Mouse (Mus musculus): Measurements from ENCODE around the gene Nup214. TPM values are rescaled to one million over a fixed set of nuclear protein-coding genes. Genes with fewer than 3 reads are reported as not detected.

The Nup214 gene
- polyA plus RNA-seq, 1 experiment from 2014 or later: 86.7 TPM

DNA sequence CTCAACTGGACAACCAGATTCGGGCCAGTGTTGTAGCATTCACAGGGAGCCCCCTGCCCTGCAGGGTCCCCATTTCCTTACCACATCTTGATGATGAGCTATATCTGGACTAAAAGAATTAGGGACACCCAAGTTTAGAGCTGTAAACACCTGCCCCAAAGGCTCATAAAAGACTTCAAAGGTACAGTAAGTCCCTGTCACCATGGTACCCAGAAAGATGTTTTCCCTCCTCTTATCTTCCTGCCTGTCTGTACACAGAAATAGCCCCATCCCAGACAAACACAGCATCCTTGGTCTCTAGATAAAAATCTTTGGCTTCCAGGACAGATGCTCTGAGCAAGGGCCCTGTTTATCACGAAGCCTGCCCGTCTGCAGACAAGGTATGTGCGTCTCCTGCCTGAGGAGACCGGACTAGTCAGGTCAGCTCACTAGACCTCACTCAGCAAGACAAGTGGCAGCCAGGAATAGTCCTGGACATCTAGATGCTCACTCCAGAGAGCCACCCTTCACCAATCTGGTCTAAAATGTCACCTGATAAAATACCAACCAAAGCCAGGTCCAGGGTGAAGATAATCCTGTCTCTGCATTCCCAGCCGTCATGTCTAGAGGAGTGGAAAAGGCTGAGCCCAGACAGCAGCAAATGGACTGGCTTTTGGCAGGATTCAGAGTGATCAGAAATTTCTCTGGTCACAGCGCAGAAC is 89.4 kb downstream of the Nup214 start:
- no peak overlapping the region for H3K4me3 ChIP-seq
- no peak overlapping the region for H3K27ac ChIP-seq
- no peaks in the 10 kb centered on the region for H3K36me3 ChIP-seq
- WGBS: 59% methylated on average over 7 of the region's 7 CpGs
- no peaks in the 10 kb centered on the region for H3K27me3 ChIP-seq
- H3K4me2 ChIP-seq: no peak overlapping the region
- H3K4me1 ChIP-seq: no peaks in the 10 kb centered on the region
- H3K9ac ChIP-seq: no peak overlapping the region
- ATAC-seq (ENCODE audit: borderline replicate concordance, extremely low read depth, low FRiP score, low TSS enrichment): no peak
- no peaks in the 10 kb centered on the region for H3K9me3 ChIP-seq

DNA sequence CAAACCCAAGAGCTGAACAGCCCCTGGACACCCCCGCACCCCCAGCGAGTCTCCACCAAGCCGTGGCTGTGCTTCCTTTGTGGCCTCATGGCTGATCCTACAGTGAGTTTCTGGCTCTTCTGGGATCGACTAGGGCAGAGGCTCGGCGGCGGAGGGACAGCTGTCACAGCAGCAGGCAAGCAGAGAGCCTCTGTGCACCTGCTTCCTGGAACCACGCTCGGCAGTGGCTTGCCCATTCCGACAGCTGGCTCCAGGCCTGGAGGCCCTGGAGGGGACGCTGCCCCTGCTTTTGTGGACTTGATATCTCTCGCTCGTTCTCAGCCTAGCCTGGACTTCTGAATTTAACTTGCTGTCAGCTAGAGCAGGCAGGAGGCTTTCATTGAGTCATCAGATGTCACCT is 90.7 kb downstream of the Nup214 start:
- Histone ChIP-seq H3K4me3 (no peak overlapping the region), H3K4me1 (no peaks in the 10 kb centered on the region), H3K27ac (no peak overlapping the region), H3K9ac (no peak overlapping the region), H3K36me3 (no peaks in the 10 kb centered on the region), H3K9me3 (no peaks in the 10 kb centered on the region), H3K4me2 (no peak overlapping the region), H3K27me3 (no peaks in the 10 kb centered on the region)
- 57% methylated on average over 13 of the region's 13 CpGs for WGBS
- no peak for ATAC-seq (ENCODE audit: borderline replicate concordance, extremely low read depth, low FRiP score, low TSS enrichment)

DNA sequence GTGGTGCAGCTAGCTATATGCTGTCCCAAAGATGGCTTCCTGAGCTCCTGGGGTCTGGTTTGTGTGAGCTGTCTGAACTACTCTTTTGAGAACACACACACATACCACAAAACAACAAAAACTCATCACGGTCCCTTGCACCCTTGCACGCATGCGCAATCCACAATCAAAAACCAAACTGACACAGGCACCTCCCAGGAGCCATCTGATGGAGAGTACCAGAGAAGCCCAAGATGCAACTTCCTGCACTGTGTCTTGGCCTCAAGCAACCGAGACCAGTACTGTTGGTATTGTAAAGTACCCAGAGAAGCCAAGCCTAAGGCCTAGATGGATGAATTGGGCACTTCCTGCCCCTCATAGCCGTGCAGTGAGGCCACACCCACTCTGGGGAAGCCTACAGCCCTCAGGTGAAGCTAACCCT is 91.1 kb downstream of the Nup214 start:
- Histone ChIP-seq H3K27ac (no peak overlapping the region), H3K36me3 (no peaks in the 10 kb centered on the region), H3K4me1 (no peaks in the 10 kb centered on the region), H3K4me3 (no peak overlapping the region), H3K9ac (no peak overlapping the region), H3K27me3 (no peaks in the 10 kb centered on the region), H3K9me3 (no peaks in the 10 kb centered on the region), H3K4me2 (no peak overlapping the region)
- WGBS: 71% methylated on average over 5 of the region's 5 CpGs
- ATAC-seq (ENCODE audit: borderline replicate concordance, extremely low read depth, low FRiP score, low TSS enrichment): no peak

DNA sequence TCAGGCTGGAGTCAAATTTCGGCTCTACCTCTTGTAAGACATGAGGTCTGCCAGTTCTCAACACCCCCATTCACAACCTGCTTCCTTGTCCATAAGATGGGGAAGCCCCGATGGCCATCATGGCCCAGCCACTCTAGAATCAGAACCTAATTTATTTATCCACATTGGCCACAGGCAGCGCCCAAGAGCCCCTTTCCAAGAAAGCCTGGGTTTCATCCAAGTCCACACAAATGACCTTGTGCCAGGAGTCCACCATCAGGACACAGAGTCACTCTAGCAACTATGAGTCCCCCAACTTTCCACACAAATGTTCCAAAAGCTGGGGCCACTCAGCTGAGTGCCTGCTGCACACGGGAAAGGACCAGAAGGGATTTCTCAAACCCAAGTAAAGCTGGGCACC is 91.8 kb downstream of the Nup214 start:
- Histone ChIP-seq H3K36me3 (no peaks in the 10 kb centered on the region), H3K4me1 (no peaks in the 10 kb centered on the region), H3K27me3 (no peaks in the 10 kb centered on the region), H3K9me3 (no peaks in the 10 kb centered on the region), H3K9ac (no peak overlapping the region), H3K4me3 (no peak overlapping the region), H3K27ac (no peak overlapping the region), H3K4me2 (no peak overlapping the region)
- ATAC-seq (ENCODE audit: borderline replicate concordance, extremely low read depth, low FRiP score, low TSS enrichment): no peak
- 65% methylated on average over 4 of the region's 4 CpGs for WGBS

DNA sequence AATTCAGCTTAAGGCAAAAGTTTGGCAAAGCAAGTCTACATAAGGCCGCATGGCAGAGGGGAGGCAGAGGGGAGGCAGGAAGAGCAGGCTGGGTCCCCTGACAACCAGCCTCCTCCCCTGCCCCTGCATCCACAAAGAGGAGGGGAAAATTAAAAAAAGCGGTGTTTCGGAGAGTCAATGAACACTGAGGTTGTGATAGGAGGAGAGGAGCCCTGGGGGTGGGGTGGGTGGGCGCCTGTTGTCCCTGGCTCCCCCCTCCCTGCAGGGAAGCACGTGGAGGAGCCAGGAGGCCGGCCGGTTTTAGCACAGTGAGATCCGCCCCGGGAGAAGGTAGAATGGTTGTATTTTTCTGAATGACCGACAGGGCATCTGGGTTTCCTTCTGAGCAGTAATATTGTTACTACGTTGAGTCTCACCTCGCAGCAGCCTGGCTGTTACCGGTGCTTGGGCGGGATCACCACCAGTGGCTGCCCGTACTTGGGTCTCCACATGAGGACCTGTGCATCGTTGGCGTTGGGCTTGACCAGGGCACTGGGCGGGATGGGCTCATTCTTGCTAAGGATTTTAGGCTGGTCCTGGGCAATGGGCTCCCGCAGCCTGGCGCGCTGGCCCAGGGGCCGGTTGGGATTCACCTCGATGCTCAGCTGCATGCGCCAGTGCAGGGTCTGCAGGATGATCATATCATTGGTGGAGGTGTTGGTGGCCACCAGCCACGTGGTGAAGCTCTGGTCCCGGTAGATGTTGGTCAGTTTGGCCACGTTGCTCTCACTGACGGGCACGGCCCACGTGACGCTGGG is 94.8 kb downstream of the Nup214 start:
- Histone ChIP-seq H3K9me3 (no peaks in the 10 kb centered on the region), H3K27me3 (no peaks in the 10 kb centered on the region), H3K27ac (no peak overlapping the region), H3K4me2 (no peak overlapping the region), H3K9ac (no peak overlapping the region), H3K36me3 (no peaks in the 10 kb centered on the region), H3K4me3 (no peak overlapping the region), H3K4me1 (no peaks in the 10 kb centered on the region)
- no peak for ATAC-seq (ENCODE audit: borderline replicate concordance, extremely low read depth, low FRiP score, low TSS enrichment)
- WGBS: 54% methylated on average over 31 of the region's 31 CpGs

DNA sequence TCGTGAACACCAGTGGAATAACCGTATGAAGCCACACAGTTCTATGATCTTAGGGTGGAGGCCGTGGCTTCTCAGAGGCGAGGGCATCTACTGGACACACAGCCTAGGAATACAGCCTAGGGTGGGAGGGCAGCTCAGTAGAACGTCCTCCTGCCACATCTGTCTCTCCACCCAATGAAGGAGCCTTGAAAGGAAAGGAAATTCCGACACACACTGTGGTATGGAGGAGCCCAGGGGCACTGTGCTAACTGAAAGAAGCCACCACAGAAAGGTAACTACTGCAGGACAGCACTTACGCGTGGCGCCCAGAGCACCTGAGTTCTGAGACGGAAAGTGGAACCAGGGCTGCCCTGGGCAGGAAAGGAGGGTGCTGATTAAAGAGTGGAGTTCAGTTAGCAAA is 96.5 kb downstream of the Nup214 start:
- H3K9me3 ChIP-seq: no peaks in the 10 kb centered on the region
- H3K4me2 ChIP-seq: no peak overlapping the region
- H3K4me1 ChIP-seq: no peaks in the 10 kb centered on the region
- no peaks in the 10 kb centered on the region for H3K36me3 ChIP-seq
- WGBS: 82% methylated on average over 10 of the region's 10 CpGs
- H3K4me3 ChIP-seq: no peak overlapping the region
- ATAC-seq (ENCODE audit: borderline replicate concordance, extremely low read depth, low FRiP score, low TSS enrichment): no peak
- no peak overlapping the region for H3K27ac ChIP-seq
- no peaks in the 10 kb centered on the region for H3K27me3 ChIP-seq
- H3K9ac ChIP-seq: no peak overlapping the region

DNA sequence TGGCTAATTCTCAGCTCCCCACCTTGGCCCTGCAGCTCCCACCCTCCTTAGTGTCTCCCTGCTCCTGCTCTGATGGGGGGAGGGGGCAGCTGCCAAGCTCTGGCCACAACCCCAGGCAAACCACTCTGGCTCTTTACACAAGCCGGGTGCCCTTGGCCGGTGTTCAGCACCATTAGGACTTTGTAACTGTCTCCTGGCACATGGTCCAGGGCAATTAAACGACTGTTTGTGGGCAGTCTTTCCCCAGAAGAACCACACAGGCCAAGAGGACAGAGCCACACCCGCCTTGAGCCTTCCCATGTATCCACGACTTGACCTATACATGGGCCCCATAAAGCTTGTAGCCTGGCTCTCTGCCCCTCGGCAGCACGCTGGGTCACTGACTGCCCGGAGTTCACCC is 100.2 kb downstream of the Nup214 start:
- H3K27ac ChIP-seq: no peak overlapping the region
- no peak overlapping the region for H3K4me3 ChIP-seq
- no peak for ATAC-seq (ENCODE audit: borderline replicate concordance, extremely low read depth, low FRiP score, low TSS enrichment)
- H3K4me2 ChIP-seq: no peak overlapping the region
- H3K9ac ChIP-seq: no peak overlapping the region
- WGBS: 60% methylated on average over 8 of the region's 8 CpGs
- H3K36me3 ChIP-seq: no peaks in the 10 kb centered on the region
- H3K4me1 ChIP-seq: 0 out of 2 replicates have a peak, but pooled peaks cover under 1% of the 10 kb centered on the region
- H3K9me3 ChIP-seq: no peaks in the 10 kb centered on the region
- H3K27me3 ChIP-seq: no peaks in the 10 kb centered on the region

DNA sequence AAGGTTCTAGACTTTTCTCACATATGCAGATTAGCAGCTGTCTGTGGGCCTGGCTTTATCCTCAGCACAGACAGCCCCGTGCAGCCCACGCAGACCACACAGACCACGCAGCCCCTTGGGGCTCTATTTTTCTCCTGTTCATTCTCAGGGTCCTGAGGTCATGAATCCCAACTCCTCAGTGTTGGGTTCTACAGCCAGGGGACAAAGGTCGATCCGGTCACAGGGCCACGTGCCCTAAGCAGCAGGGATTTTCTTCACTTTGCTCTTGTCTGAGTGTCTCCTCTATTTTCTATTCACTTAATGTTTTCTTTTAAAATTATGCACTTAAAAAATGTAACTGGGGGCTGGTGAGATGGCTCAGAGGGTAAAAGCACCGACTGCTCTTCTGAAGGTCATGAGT is 101.1 kb downstream of the Nup214 start:
- H3K9me3 ChIP-seq: no peaks in the 10 kb centered on the region
- H3K27me3 ChIP-seq: no peaks in the 10 kb centered on the region
- H3K4me1 ChIP-seq: 0 out of 2 replicates have a peak, but pooled peaks cover 6% of the 10 kb centered on the region
- H3K9ac ChIP-seq: no peak overlapping the region
- 72% methylated on average over 7 of the region's 7 CpGs for WGBS
- H3K27ac ChIP-seq: no peak overlapping the region
- no peaks in the 10 kb centered on the region for H3K36me3 ChIP-seq
- no peak for ATAC-seq (ENCODE audit: borderline replicate concordance, extremely low read depth, low FRiP score, low TSS enrichment)
- no peak overlapping the region for H3K4me3 ChIP-seq
- no peak overlapping the region for H3K4me2 ChIP-seq

DNA sequence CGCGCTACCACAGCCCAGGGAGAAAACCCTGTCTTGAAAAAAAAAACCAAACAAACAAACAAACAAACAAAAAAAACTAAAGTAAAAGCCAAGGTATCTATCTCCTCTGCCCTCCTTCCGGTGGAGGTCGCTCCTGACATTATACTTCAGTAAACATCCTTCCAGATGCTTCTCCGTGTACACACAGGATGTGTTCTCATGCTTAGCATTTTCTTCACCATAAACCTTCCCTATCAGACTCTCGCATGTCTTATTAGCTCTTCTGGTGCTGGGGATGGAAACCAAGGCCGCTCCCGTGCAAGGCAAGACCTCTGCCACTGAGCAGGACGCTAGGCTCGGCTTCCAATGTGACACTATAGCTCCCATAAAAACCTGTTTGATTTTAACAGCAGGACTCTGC is 103.5 kb downstream of the Nup214 start:
- WGBS: 70% methylated on average over 10 of the region's 10 CpGs
- H3K9me3 ChIP-seq: no peaks in the 10 kb centered on the region
- ATAC-seq (ENCODE audit: borderline replicate concordance, extremely low read depth, low FRiP score, low TSS enrichment): no peak
- no peaks in the 10 kb centered on the region for H3K36me3 ChIP-seq
- no peak overlapping the region for H3K4me3 ChIP-seq
- H3K27ac ChIP-seq: peak overlapping the region; percentile 80
- no peak overlapping the region for H3K4me2 ChIP-seq
- peaks cover 12% of the 10 kb centered on the region for H3K27me3 ChIP-seq
- no peak overlapping the region for H3K9ac ChIP-seq
- H3K4me1 ChIP-seq: 0 out of 2 replicates have a peak, but pooled peaks cover 6% of the 10 kb centered on the region

DNA sequence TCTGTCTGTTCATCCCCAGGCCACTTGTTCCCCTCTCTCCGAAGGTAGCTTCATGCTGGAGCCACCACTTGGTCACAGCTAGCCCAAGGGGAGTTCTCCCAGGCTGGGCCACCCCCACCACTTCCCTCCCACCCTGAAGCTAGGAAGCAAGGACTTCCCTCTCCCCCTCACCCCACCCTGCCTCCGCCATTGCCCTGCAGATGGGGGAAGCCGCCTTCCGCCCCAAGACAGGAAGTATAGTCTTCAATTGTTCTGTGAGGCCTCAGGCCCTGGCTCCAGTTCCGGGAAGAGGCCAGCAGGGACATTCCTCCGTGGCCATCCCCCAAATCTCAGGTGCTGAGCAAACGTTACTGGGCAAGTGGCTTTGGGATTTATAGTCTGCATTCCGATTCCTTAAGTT is 104.3 kb downstream of the Nup214 start:
- peaks cover 20% of the 10 kb centered on the region for H3K27me3 ChIP-seq
- no peaks in the 10 kb centered on the region for H3K36me3 ChIP-seq
- H3K9me3 ChIP-seq: no peaks in the 10 kb centered on the region
- H3K9ac ChIP-seq: no peak overlapping the region
- peak; percentile 44; the same call in 1 of the 2 replicates for ATAC-seq (ENCODE audit: borderline replicate concordance, extremely low read depth, low FRiP score, low TSS enrichment)
- peak overlapping the region; percentile 80 for H3K27ac ChIP-seq
- H3K4me2 ChIP-seq: 0 out of 2 replicates have a peak overlapping the region, but pooled peaks have one; percentile 19
- peaks cover 13% of the 10 kb centered on the region for H3K4me1 ChIP-seq
- no peak overlapping the region for H3K4me3 ChIP-seq
- WGBS: 41% methylated on average over 8 of the region's 8 CpGs

DNA sequence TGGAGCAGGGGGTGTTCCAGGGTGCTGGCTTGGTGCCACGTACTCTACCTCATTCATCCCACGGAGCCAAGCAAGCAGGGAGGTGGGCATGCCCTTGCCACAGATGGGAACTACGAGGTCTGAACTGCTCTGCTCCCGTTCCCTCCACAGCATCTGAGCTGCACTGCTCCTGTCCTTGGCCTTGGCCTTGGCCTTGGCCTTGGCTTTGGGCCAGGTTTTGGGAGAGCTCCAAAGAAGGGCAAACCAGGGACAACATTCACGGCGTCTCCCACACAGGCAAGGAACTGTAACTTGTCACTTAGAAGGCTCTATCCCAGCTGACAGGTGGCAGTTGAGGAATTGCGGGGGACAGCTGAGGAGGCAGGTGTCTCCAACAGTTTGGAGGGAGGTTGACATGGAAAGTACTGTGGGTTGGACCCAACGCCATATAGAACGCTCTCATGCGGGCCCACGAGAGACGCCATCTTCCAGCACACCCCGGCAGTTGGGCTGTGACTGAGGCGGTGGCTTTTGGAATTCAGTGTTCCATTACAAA is 105.0 kb downstream of the Nup214 start:
- no peaks in the 10 kb centered on the region for H3K36me3 ChIP-seq
- H3K9me3 ChIP-seq: no peaks in the 10 kb centered on the region
- H3K4me3 ChIP-seq: no peak overlapping the region
- H3K27me3 ChIP-seq: peaks cover 27% of the 10 kb centered on the region
- WGBS: 78% methylated on average over 14 of the region's 14 CpGs
- H3K27ac ChIP-seq: peak overlapping the region; percentile 54; the same call in 1 of the 2 replicates
- ATAC-seq (ENCODE audit: borderline replicate concordance, extremely low read depth, low FRiP score, low TSS enrichment): no peak
- peaks cover 20% of the 10 kb centered on the region for H3K4me1 ChIP-seq
- H3K4me2 ChIP-seq: peak overlapping the region; percentile 19; the same call in 1 of the 2 replicates
- no peak overlapping the region for H3K9ac ChIP-seq

DNA sequence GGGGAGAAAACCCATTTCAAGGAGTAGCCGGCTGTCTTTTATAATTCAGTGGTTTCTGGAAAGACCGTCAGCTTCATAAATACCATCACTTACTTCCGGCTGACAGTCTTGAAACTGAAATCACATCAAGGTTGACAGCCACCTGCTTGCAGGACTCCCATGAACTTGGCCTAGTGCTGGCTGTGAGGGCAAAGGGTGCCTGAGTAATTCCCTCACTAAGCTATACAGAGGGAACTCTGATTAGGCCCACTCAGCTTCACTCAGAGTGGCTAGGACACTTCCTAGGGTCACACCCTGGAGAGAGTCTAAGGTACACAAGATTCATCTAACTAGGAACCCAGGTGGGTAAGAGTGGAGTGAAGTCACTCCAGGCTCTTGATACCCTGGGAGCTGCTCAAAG is 106.4 kb downstream of the Nup214 start:
- no peak overlapping the region for H3K4me2 ChIP-seq
- peaks cover 23% of the 10 kb centered on the region for H3K4me1 ChIP-seq
- H3K9me3 ChIP-seq: no peaks in the 10 kb centered on the region
- H3K27ac ChIP-seq: peak overlapping the region; percentile 49
- H3K9ac ChIP-seq: no peak overlapping the region
- no peak for ATAC-seq (ENCODE audit: borderline replicate concordance, extremely low read depth, low FRiP score, low TSS enrichment)
- H3K4me3 ChIP-seq: no peak overlapping the region
- H3K27me3 ChIP-seq: peaks cover 38% of the 10 kb centered on the region
- WGBS: 67% methylated on average over 3 of the region's 3 CpGs
- H3K36me3 ChIP-seq: no peaks in the 10 kb centered on the region
